Mouse (Mus musculus): ENCODE results near the gene 5330417H12Rik.
A peak's percentile ranks its signal among the peaks of the same experiment; 100 is the strongest.

The 5330417H12Rik gene

GRCm38 (mm10) chr7:107625061-107625460 lies at the start of gene 5330417H12Rik:
Gene 5330417H12Rik (minus strand): TSS chr7:107625161.
- no peak for DNase-seq

DNA sequence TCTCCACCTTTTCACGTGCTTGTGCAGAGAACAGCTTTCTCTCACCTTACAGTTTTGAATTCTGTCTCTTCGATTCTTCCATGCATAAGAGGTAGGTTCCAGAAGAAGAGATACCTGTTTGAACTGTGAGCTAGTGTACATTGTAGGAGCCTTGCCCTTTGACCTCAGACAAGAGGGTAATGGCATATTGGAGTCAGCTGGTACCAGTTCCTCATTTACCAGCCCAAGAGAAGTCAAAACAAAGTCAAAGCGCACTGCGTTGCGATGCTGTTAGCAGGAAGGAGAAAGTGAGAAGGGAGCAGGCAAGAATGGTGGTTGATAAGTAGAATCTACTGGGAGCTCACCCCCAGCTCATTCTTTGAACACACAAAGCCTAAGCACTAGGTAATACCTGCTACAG lies 43.6 kb upstream of the 5330417H12Rik start:
- DNase-seq: no peak

DNA sequence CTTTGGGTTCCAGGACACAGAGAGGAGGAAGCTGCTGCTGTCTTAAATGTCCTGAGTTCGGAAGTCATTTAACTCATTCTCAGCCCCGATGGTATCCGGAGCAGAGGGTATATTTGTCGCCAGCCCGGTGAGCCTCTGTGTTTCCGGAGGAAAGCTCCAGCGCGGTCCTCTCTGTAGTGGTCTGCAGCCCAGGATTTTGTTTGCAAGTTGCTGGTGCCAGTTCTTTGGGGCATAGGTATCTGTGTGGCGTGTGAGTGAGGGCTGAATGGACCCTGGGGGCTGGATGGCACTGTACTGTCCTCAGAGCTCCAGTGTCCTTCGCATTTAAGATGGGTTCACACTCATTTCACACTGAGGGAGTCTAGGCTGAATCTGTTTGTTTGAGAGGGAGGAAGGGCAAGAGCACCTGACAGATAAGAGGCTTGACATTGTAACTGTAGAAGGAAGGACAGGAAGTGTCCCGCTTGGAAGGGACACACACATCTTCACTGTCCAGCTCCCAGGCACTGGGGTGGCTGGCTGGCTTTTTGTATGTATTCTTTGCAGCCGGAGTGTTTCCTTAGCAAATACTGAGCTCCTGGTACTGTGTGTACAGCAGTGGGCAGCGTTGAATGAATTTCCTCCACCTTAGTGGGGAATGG lies 41.4 kb upstream of the 5330417H12Rik start:
- DNase-seq: no peak

DNA sequence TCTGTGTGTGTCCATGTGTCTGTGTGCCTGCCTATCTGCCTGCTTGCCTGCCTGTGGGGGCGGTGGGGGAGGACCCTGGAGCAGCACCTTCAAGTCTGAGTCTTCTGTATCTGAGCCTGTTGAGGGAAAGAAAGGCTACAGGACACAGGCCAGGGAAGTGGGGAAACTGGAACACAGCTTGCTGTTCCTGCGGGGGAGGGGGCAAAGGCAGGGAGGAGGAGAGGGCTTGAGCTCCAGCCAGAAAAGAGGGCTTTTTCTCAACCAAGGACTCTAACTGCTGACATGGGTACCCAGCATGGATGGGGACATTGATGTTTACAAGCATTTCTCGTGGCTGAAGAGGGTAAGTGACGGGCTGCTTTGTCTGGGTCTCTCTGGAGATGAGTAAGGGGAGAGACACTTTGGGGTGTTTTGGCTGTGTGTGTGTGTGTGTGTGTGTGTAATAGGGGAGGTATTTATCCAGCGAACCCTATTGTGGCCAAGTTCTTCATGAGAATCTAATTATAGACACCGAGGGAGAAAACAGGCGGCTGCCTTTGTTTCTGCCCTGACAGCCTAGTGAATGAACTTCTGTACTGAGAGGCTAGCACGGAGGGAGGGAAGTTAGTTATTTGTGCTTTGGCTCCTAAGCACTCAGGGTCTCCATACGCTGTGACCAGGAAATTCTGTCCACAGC lies 40.8 kb upstream of the 5330417H12Rik start:
- DNase-seq: no peak

DNA sequence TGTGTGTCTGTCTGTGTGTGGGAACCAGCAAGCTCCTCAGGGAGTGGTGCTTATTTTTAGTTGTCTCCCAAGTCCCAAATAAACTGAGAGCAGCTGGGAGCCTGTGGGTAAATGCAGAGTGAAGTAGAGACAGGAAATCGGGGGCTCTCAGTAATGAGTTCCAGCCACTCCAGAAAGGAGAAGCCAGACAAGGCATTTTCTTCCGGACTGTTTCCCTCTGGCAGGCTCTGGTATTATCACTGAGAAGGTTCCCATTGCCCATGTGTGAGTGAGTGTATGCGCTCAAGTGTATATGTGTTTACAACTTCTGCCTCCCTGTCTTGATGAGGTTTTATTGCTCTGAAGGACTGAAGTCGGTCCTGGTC lies 40.2 kb upstream of the 5330417H12Rik start:
- no peak for DNase-seq

- DNase-seq: no peak
Measured at GRCm38 (mm10) chr7:107664063-107665056, 39.4 kb upstream of the 5330417H12Rik start.

DNA sequence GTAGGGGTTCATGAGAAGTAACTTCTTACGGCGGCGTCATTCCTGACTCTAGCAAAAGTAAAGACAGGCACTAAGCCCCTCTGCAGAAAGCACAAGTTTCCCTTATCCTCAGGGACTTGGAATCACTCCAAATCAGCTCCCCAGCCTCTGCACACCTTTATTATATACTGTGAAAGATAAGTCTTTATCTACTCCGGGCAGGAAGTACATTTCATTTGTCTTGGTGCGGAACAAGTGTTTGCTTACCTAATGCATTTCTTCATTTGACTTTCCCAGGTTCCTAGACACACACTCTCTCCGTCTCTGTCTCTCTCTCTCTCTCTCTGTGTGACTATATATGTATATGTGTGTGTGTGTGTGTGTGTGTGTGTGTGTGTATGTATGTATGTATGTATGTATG lies 38.7 kb upstream of the 5330417H12Rik start:
- no peak for DNase-seq

DNA sequence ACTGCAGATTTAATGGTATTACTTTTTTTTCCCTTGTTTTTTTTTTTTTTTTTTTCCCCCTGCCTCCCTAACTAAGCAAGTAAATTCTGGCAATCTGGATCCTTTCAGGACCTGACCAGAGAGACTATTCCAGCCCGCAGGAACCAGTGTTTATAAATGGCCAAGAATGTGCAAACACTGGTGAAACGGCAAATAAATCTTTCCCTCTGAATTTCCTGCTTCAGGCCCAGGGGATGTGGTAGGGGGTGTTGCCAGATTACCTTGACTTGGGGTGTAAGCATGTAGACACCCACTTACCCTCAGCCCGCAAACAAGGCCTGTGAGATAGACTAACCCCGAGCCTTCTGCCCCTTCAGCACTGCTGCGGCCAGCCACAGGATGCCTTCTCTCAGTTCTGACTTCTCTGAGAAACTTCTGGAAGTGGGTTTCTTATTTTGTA lies 36.9 kb upstream of the 5330417H12Rik start:
- DNase-seq: no peak

GRCm38 (mm10) chr7:107661189-107661842 lies 36.4 kb upstream of the 5330417H12Rik start:
- DNase-seq: peak; percentile 57

DNA sequence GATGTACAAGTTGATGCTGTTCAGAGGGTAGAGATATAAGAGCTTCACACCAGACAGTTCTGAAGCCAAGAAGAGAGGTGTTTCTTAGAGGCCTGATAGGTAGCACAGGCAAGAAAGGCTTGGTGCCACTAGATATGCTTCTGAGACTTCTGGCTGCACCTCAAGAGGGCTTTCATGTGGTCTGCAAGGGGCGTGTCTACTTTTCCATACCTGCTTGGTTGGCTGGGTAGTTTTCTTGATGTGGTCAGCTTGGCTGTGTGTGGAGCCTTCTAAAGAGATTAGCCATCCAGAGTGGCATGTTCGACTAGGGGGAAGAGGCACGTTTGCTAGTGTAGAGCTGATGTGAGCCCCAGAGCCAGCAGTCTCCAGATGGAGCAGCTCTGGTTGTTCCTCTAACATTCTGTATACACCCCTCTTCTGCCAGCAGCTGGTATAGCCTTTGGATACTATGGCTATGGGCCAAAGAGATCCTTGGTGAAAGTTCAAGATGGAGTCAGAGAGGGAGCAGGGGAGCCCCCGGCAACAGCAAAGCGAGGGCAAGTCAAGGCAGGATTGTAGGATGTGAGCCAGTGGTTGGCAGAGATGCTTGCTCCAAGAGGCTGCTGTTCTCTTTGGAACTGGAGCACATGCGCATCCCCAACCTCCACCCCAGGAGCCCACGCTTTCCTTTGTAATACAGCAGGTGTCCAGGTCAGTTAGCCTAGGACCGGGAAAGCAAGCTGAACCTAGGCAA lies 34.4 kb upstream of the 5330417H12Rik start:
- peak; percentile 76 for DNase-seq

DNA sequence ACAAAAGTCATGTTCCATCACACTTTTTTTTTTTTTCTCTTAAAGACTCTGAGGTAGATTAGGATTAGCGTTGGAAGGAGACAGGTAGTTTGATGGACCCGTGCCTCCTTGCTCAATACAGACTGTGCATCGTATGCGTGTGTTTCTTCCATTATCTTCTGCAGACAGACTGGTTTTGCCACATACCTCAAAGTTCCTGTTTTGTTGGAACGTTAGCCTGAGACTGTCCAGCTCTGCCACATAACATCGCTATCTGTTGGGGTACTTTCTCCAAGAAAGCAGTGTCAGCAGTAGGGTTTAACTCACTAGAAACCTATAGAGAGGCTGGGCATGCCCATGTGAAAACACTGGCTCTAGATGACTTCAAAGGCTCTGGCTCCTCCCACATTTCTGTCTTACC lies 31.5 kb upstream of the 5330417H12Rik start:
- no peak for DNase-seq

- no peak for DNase-seq
Measured at GRCm38 (mm10) chr7:107651821-107652220, 26.9 kb upstream of the 5330417H12Rik start.

- no peak for DNase-seq
Measured at GRCm38 (mm10) chr7:107649990-107650389, 25.0 kb upstream of the 5330417H12Rik start.

DNA sequence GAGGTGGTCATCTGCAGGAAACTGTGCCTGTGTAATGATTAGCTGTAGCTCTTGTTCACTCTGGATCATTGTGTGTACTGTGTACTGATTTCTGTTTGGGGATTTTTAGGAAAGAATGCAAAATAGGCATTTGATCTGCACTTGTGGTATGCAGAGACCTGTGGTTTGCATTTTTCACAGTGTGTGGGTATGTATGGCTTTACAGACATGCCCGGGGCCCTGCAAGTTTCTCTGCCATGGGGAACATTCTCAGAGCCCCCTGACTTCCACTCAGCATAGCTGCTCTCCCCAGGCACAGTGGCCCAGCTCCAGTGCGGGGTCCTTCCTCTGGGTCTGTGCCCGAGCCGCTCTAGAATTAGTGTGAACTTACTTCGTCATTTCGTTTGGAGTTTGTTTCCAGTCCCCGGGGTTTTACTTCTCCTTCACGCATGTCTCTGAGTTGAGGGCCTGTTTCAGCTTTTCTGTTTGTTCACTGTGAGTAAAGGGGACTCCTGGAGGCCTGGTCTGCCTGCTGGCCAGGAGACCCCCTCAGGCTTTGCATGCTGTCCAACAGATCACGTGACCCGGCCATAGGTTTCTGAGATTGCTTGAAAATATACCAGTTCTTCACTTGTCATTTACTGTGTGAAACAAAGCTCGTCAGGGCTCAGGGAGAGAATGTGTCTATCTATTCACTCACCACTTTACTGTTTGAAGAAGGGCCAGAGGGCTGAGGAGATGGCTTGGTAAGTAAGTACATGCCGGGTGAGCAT lies 24.2 kb upstream of the 5330417H12Rik start:
- DNase-seq: no peak

- DNase-seq: peak; percentile 27
Measured at GRCm38 (mm10) chr7:107644987-107645386, 20.0 kb upstream of the 5330417H12Rik start.

DNA sequence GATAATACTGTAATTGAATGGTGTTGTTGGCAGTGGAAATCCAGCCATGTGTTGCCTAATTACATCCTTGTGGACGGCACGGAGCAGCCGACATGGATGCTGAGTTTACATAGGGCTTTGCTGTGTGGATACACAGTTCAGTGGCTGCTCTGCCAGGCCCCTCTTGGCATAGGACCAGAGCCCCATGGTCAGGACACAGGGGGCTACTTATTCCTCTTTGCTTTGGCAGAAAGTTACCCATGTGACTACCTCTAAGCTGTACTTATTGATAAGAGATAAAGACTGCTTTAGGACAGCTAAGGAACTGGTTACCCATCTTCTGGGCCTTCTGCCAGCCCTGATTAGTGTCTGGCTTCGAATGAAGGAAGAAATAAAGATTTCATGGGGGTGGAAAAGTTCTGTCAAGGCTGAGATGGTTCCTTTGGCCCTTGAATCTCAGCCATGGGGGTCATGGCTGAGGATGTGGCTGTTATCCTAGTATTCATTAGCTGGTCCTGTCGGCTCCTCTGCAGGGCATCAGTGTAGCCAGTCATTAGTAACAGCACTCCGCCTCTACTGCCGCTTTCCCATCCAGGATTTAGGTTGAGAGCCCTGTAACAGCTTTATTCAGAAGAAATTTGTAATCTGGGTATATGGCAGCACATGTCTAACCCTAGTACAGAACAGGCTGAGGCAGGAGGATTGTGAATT lies 17.8 kb upstream of the 5330417H12Rik start:
- DNase-seq: no peak

DNA sequence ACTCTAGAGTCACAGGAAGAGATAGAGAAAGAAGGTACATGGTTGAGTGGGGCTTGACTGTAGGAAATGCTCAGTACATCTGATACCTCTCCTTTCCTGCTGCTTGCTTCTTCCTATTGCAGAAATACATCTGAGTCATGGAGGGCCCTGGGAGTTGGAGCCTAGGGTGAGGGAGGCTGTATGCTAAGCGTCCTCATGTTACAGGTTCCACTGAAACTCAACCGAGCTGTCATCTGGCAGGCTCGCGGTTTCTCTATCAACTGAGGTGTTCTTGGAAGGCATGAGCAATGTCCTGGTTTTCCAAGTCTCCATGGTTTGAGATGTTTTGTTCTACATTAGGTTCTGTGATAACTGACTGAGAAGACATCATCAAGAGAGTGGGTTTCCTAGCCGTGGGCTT lies 13.1 kb upstream of the 5330417H12Rik start:
- no peak for DNase-seq

DNA sequence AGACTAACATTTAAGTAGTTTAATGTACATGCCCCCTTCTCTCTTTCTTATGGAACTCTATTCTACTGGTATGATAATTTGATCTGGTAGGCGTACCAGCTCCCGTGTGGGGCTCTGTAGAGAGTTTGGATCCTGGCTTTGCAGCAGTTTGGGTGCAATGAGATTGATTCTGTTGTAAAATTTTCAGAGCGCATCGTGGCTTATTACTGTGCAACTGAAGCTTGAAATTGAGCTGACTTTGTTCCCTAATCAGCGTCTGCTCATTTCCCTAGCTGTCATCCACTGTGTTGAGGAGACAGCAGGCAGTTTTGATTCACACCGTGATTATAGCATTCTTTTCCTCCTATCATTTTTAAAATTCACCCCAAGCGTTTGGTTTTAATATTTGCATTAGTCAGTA lies 12.4 kb upstream of the 5330417H12Rik start:
- DNase-seq: no peak

- DNase-seq: no peak
Measured at GRCm38 (mm10) chr7:107633201-107633600, 8.2 kb upstream of the 5330417H12Rik start.

DNA sequence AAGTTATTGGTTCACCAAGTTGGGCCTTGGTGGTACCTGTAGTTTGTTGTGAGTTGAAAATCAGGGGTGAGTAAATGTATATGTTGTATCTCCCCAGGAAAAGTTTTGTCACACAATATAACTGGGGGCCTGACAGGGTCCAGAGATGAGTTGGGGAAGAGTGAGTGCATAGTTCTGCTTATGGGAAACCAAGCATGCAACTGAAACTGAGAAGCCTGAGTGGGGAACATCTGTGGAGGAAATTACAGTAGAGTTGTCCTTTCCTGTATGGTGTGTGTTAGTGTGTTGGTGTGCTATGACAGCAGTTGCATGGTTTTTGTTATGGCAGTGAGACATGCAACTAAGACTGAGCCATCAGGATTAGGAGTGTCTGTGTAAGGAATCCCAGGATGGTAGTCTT lies 3.4 kb upstream of the 5330417H12Rik start:
- no peak for DNase-seq

DNA sequence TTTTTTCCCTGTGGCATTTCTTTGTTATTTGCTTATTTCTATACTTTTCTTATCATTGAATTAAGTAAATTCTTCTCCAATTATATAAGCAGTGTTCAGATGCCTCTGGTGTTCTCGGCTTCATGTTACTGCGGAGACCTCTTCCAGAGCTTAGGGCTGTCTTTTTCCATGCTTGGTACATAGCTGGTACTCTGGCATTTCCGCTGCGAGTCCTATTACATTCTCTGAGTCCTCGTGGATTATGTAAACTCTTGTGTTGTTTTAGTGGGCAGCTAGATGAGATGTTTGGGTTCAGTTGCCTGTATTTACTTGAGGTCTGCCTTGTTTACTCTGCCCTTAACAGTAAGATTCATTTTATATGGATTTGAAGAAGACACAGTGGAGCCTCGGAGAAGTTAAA lies 820 bp upstream of the 5330417H12Rik start:
- no peak for DNase-seq

Measured in thymus, postnatal 25 days (tissue).